Mouse (Mus musculus): ENCODE results near the gene Sft2d1. TPM values are rescaled to one million over a fixed set of nuclear protein-coding genes. Genes with fewer than 3 reads are reported as not detected.

The Sft2d1 gene
- total and polyA plus RNA-seq, 3 experiments, result 88.0 to 101 TPM; not detected in 1

Other genes starting within 250 kb of the Sft2d1 start
- gene Gm49673, start 163.3 kb upstream of the Sft2d1 start, total RNA-seq (2012; rRNA removed), result not detected in 2 replicates
- gene Gm49673, start 163.3 kb upstream of the Sft2d1 start, polyA plus RNA-seq (2012; ENCODE audit: insufficient read depth in 1 of 2, insufficient read length in 2 of 2, low read depth in 1 of 2, low replicate concordance in 2 of 2, missing spikeins in 1 of 2), result not detected
- gene Rnaset2a, start 163.0 kb upstream of the Sft2d1 start, total RNA-seq (2012; rRNA removed), result 44.5 and 49.3 TPM in 2 replicates
- 10 to 100 TPM in 1 of 2 experiments, not detected in 1; 11.6 TPM for gene Rnaset2a, start 163.0 kb upstream of the Sft2d1 start, polyA plus RNA-seq (2012; ENCODE audit: insufficient read depth in 1 of 2, insufficient read length in 2 of 2, low read depth in 1 of 2, low replicate concordance in 2 of 2, missing spikeins in 1 of 2)
- gene Fgfr1op, start 145.6 kb upstream of the Sft2d1 start, total RNA-seq (2012; rRNA removed), result 37.6 and 43.5 TPM in 2 replicates
- 10 to 100 TPM in 1 of 2 experiments, not detected in 1; 44.5 TPM for gene Fgfr1op, start 145.6 kb upstream of the Sft2d1 start, polyA plus RNA-seq (2012; ENCODE audit: insufficient read depth in 1 of 2, insufficient read length in 2 of 2, low read depth in 1 of 2, low replicate concordance in 2 of 2, missing spikeins in 1 of 2)
- gene Ccr6, start 75.1 kb upstream of the Sft2d1 start, total RNA-seq (2012; rRNA removed), result not detected in 2 replicates
- not detected for gene Ccr6, start 75.1 kb upstream of the Sft2d1 start, polyA plus RNA-seq (2012; ENCODE audit: insufficient read depth in 1 of 2, insufficient read length in 2 of 2, low read depth in 1 of 2, low replicate concordance in 2 of 2, missing spikeins in 1 of 2)
- gene Mpc1, start 28.2 kb upstream of the Sft2d1 start, total RNA-seq (2012; rRNA removed), result 89.6 and 105 TPM in 2 replicates
- 10 to 100 TPM in 1 of 2 experiments, not detected in 1; 56.2 TPM for gene Mpc1, start 28.2 kb upstream of the Sft2d1 start, polyA plus RNA-seq (2012; ENCODE audit: insufficient read depth in 1 of 2, insufficient read length in 2 of 2, low read depth in 1 of 2, low replicate concordance in 2 of 2, missing spikeins in 1 of 2)
- 0.03 and 0.04 TPM in 2 replicates for gene Prr18, start 26.4 kb downstream of the Sft2d1 start, total RNA-seq (2012; rRNA removed)
- under 1 TPM in 1 of 2 experiments, not detected in 1; 0.10 TPM for gene Prr18, start 26.4 kb downstream of the Sft2d1 start, polyA plus RNA-seq (2012; ENCODE audit: insufficient read depth in 1 of 2, insufficient read length in 2 of 2, low read depth in 1 of 2, low replicate concordance in 2 of 2, missing spikeins in 1 of 2)
- not detected in 2 replicates for gene T2, start 44.9 kb downstream of the Sft2d1 start, total RNA-seq (2012; rRNA removed)
- gene T2, start 44.9 kb downstream of the Sft2d1 start, polyA plus RNA-seq (2012; ENCODE audit: insufficient read depth in 1 of 2, insufficient read length in 2 of 2, low read depth in 1 of 2, low replicate concordance in 2 of 2, missing spikeins in 1 of 2), result under 1 TPM in 1 of 2 experiments, not detected in 1; 0.15 TPM
- not detected in 2 replicates for gene T, start 123.3 kb downstream of the Sft2d1 start, total RNA-seq (2012; rRNA removed)
- not detected for gene T, start 123.3 kb downstream of the Sft2d1 start, polyA plus RNA-seq (2012; ENCODE audit: insufficient read depth in 1 of 2, insufficient read length in 2 of 2, low read depth in 1 of 2, low replicate concordance in 2 of 2, missing spikeins in 1 of 2)
- 2.8 and 3.1 TPM in 2 replicates for gene Pde10a, start 214.3 kb downstream of the Sft2d1 start, total RNA-seq (2012; rRNA removed)
- 1 to 10 TPM in 1 of 2 experiments, not detected in 1; 6.9 TPM for gene Pde10a, start 214.3 kb downstream of the Sft2d1 start, polyA plus RNA-seq (2012; ENCODE audit: insufficient read depth in 1 of 2, insufficient read length in 2 of 2, low read depth in 1 of 2, low replicate concordance in 2 of 2, missing spikeins in 1 of 2)

Measured in MEL (cell line).